Mouse (Mus musculus): ENCODE results near the gene Kctd15. TPM values are rescaled to one million over a fixed set of nuclear protein-coding genes. Genes with fewer than 3 reads are reported as not detected.

Gene Kctd15
- polyA plus RNA-seq, 1 experiment from 2014 or later = 24.7 TPM

DNA sequence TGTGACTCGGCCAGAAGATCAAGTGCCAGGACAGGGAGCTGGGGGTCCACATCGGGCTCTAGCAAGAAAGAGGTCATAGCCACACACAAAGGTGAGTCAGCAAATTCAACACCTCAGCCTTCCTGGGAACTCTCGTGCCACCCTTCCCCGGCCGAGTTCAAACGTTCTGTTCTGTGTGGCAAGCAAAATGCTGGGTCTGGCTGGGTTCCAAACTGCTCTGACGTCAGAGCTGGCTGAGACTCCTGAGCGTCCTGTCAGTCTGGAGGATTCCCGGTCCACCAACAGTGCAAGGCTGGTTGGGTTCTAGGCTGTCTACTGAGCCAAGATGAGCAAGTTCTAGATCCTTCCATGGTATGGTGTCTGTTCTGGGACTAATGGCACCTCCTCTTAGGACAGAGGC, 9.5 kb downstream of the Kctd15 start:
- H3K27me3 ChIP-seq (ENCODE audit: insufficient read depth, low read length) = no peaks in the 10 kb centered on the region
- ATAC-seq (replicated peaks; ENCODE audit: low FRiP score, low read depth) = peak; percentile 44; the same call in 1 of the 2 replicates
- peaks cover 2% of the 10 kb centered on the region for H3K4me1 ChIP-seq (replicated peaks; ENCODE audit: insufficient read depth, low read length)
- no peak overlapping the region for H3K4me2 ChIP-seq (ENCODE audit: low read length)
- no peak for TF ChIP-seq CTCF (IDR thresholded peaks at IDR 0.05; ENCODE audit: low read depth)
- H3K9ac ChIP-seq (ENCODE audit: low read depth, low read length) = no peak overlapping the region
- H3K4me3 ChIP-seq (replicated peaks; ENCODE audit: low read depth, low read length) = no peak overlapping the region
- peak; percentile 24 for DNase-seq (ENCODE audit: low spot score)
- peaks cover 32% of the 10 kb centered on the region for H3K36me3 ChIP-seq (ENCODE audit: insufficient read depth, low read length)
- WGBS = 36% methylated on average over 9 of the region's 9 CpGs
- H3K27ac ChIP-seq = no peak overlapping the region
- H3K9me3 ChIP-seq (replicated peaks; ENCODE audit: low read length) = no peaks in the 10 kb centered on the region

DNA sequence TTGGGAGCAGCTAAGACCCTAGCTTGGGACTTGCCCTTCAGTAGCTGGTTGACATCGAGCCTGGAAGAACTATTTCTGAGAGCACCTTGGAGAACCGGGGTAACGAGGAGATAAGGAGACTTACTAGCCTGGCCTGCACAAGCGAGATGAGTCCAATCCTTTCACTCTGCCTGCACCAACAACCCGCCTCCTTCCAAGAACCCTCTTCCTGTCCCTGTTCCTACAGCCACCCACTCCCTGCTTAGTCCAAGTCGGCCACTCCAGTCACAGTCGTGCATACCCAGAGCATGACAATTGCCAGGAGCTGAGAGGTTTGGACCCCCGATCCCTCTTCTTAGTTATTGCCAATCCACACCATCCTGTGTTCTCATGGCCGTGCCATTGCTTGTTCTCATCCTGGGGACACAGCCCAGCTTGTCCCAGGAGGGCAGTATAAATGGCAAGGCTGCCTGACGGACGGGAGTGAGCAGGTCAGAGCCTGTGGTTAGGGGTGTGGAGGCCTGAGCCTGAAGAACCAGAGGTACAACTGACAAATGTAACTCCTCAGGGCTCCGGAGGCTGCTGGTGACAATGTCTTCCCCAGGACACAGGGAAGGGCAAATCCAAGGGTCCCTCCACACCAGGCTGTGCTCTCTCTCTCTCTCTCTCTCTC, 10.3 kb downstream of the Kctd15 start:
- no peak overlapping the region for H3K9ac ChIP-seq (ENCODE audit: low read depth, low read length)
- H3K27ac ChIP-seq = no peak overlapping the region
- H3K4me1 ChIP-seq (replicated peaks; ENCODE audit: insufficient read depth, low read length) = no peaks in the 10 kb centered on the region; the same call in 1 of the 2 replicates
- H3K36me3 ChIP-seq (ENCODE audit: insufficient read depth, low read length) = peaks cover 39% of the 10 kb centered on the region
- H3K4me3 ChIP-seq (replicated peaks; ENCODE audit: low read depth, low read length) = no peak overlapping the region
- H3K9me3 ChIP-seq (replicated peaks; ENCODE audit: low read length) = no peaks in the 10 kb centered on the region
- 80% methylated on average over 12 of the region's 12 CpGs for WGBS
- H3K4me2 ChIP-seq (ENCODE audit: low read length) = no peak overlapping the region
- no peaks in the 10 kb centered on the region for H3K27me3 ChIP-seq (ENCODE audit: insufficient read depth, low read length)
- ATAC-seq (replicated peaks; ENCODE audit: low FRiP score, low read depth) = no peak
- TF ChIP-seq CTCF (IDR thresholded peaks at IDR 0.05; ENCODE audit: low read depth) = no peak
- no peak for DNase-seq (ENCODE audit: low spot score)

DNA sequence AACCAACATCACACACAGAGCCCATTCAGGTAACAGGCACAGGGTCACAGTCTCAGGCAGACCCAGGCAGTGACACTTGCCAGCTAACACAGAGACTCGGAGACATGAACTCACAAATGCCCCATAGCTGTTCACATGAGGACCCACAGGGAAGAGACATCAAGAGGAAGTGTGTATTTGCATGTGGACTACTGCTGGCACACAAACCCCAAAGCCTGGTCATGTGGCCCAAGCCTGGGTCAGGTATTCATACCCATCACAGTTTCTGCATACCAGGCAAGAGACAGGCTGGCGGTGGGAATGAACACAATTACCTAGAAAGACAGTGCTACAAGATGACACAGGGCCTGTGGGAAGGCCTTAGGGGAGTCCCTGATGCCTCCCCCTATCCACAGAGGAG, 10.9 kb downstream of the Kctd15 start:
- H3K9ac ChIP-seq (ENCODE audit: low read depth, low read length) = no peak overlapping the region
- TF ChIP-seq CTCF (IDR thresholded peaks at IDR 0.05; ENCODE audit: low read depth) = no peak
- DNase-seq (ENCODE audit: low spot score) (no peak), ATAC-seq (replicated peaks; ENCODE audit: low FRiP score, low read depth) (no peak)
- no peak overlapping the region for H3K27ac ChIP-seq
- WGBS = 87% methylated on average over 2 of the region's 2 CpGs
- no peaks in the 10 kb centered on the region for H3K9me3 ChIP-seq (replicated peaks; ENCODE audit: low read length)
- H3K4me2 ChIP-seq (ENCODE audit: low read length) = no peak overlapping the region
- H3K27me3 ChIP-seq (ENCODE audit: insufficient read depth, low read length) = no peaks in the 10 kb centered on the region
- H3K36me3 ChIP-seq (ENCODE audit: insufficient read depth, low read length) = peaks cover 45% of the 10 kb centered on the region
- H3K4me1 ChIP-seq (replicated peaks; ENCODE audit: insufficient read depth, low read length) = no peaks in the 10 kb centered on the region; the same call in 1 of the 2 replicates
- no peak overlapping the region for H3K4me3 ChIP-seq (replicated peaks; ENCODE audit: low read depth, low read length)

DNA sequence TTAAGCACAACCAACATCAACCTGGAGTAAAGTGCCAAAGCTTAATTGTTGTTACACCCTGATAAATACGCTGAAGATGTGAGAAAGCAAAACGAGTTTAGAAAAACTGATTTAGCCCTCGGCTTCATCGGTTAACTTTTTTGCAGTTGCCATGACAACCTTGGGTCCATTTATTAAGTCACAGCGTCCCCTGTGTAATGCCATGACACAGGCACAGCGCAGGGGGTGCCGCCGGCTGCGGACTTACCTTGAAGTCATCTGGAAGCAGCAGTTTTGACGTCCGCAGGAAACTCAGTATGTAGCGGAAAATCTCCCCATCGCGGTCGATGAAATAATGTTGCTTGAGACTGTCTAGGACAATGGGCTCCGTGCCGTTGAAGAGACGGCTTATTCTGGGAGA, 11.9 kb downstream of the Kctd15 start:
- Histone ChIP-seq H3K9me3 (replicated peaks; ENCODE audit: low read length) (no peaks in the 10 kb centered on the region), H3K9ac (ENCODE audit: low read depth, low read length) (no peak overlapping the region), H3K27ac (no peak overlapping the region), H3K27me3 (ENCODE audit: insufficient read depth, low read length) (no peaks in the 10 kb centered on the region), H3K4me1 (replicated peaks; ENCODE audit: insufficient read depth, low read length) (no peaks in the 10 kb centered on the region; the same call in 1 of the 2 replicates), H3K4me3 (replicated peaks; ENCODE audit: low read depth, low read length) (no peak overlapping the region), H3K4me2 (ENCODE audit: low read length) (no peak overlapping the region), H3K36me3 (ENCODE audit: insufficient read depth, low read length) (peaks cover 50% of the 10 kb centered on the region)
- WGBS = 87% methylated on average over 18 of the region's 18 CpGs
- no peak for DNase-seq (ENCODE audit: low spot score)
- ATAC-seq (replicated peaks; ENCODE audit: low FRiP score, low read depth) = no peak
- no peak for TF ChIP-seq CTCF (IDR thresholded peaks at IDR 0.05; ENCODE audit: low read depth)

DNA sequence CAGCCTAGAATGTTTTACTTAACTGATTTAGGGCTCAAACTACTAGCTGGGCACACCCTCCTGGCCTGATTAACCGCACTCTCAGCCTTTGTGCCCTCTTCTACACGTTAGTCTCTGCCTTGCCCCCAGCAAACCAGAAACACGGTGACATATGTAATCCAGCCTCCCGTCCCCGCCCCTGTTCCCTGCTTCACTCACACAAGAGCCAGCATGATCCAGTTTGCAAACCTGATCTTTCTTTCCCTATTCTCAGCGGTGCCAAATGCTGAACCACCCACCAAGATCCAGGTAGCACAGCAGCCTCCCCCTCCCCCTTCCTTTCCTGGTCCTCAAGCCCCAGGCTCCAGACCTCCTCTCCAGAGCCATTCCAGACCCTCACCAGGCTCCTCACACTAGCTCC, 13.2 kb downstream of the Kctd15 start:
- H3K27ac ChIP-seq = peak overlapping the region; percentile 32; the same call in 1 of the 2 replicates
- 49% methylated on average over 6 of the region's 6 CpGs for WGBS
- no peaks in the 10 kb centered on the region; the same call in 1 of the 2 replicates for H3K4me1 ChIP-seq (replicated peaks; ENCODE audit: insufficient read depth, low read length)
- ATAC-seq (replicated peaks; ENCODE audit: low FRiP score, low read depth) (0 out of 2 replicates have a peak, but pooled peaks have one; percentile 26), DNase-seq (ENCODE audit: low spot score) (no peak)
- no peaks in the 10 kb centered on the region for H3K27me3 ChIP-seq (ENCODE audit: insufficient read depth, low read length)
- no peak overlapping the region for H3K4me2 ChIP-seq (ENCODE audit: low read length)
- H3K9me3 ChIP-seq (replicated peaks; ENCODE audit: low read length) = no peaks in the 10 kb centered on the region
- no peak overlapping the region for H3K4me3 ChIP-seq (replicated peaks; ENCODE audit: low read depth, low read length)
- TF ChIP-seq CTCF (IDR thresholded peaks at IDR 0.05; ENCODE audit: low read depth) = no peak
- H3K36me3 ChIP-seq (ENCODE audit: insufficient read depth, low read length) = peaks cover 42% of the 10 kb centered on the region
- no peak overlapping the region for H3K9ac ChIP-seq (ENCODE audit: low read depth, low read length)

DNA sequence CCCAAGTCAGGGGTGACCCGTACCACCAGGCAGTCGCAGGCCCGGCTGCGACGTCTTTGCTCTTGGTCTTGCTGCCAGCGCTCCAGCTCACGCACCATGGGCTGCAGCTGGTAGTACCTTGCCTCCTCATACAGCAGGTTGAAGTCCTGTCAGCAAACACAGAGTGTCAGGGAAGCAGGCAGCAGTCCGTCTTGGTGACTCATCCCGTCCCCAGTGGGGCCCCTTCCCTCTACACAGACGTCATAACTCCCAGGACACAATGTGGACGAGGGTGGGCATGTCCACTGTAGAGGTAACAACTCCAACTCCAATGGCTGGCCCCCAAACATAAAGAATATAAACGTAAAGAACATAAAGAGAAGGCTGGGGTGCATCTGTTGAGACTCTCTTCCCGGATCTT, 14.6 kb downstream of the Kctd15 start:
- DNase-seq (ENCODE audit: low spot score) (no peak), ATAC-seq (replicated peaks; ENCODE audit: low FRiP score, low read depth) (no peak)
- Histone ChIP-seq H3K4me2 (ENCODE audit: low read length) (no peak overlapping the region), H3K9ac (ENCODE audit: low read depth, low read length) (no peak overlapping the region), H3K4me1 (replicated peaks; ENCODE audit: insufficient read depth, low read length) (no peaks in the 10 kb centered on the region; the same call in 1 of the 2 replicates), H3K36me3 (ENCODE audit: insufficient read depth, low read length) (peaks cover 39% of the 10 kb centered on the region), H3K27me3 (ENCODE audit: insufficient read depth, low read length) (no peaks in the 10 kb centered on the region), H3K4me3 (replicated peaks; ENCODE audit: low read depth, low read length) (no peak overlapping the region), H3K27ac (no peak overlapping the region), H3K9me3 (replicated peaks; ENCODE audit: low read length) (no peaks in the 10 kb centered on the region)
- WGBS = 83% methylated on average over 13 of the region's 13 CpGs
- no peak for TF ChIP-seq CTCF (IDR thresholded peaks at IDR 0.05; ENCODE audit: low read depth)
